Mouse (Mus musculus) stomach, embryonic 14.5 days (tissue): Measurements from ENCODE around the gene Stip1. TPM values are rescaled to one million over a fixed set of nuclear protein-coding genes. Genes with fewer than 3 reads are reported as not detected.
"Not testable (repeated sequence)": the region's sequence is repeated elsewhere in the genome, so short reads cannot be mapped to it uniquely, and the experiment has no call there.

Source experiments
- ATAC-seq: fragments of 200-750 bp; cut with Nextera tagmentation; 2 replicates; pipeline ENCODE4 v1.8.0; 2017; ENCODE audit warnings: low read depth, moderate TSS enrichment; ENCODE audit not compliant: insufficient number of reproducible peaks, insufficient read depth, low FRiP score
- H3K27ac ChIP-seq: fragments of 300-500 bp; sonication (generic); 2 replicates; pipeline ENCODE4 v1.5.1; 2014; ENCODE audit warnings: mild to moderate bottlenecking, low read length, moderate library complexity, mixed read lengths
- H3K27me3 ChIP-seq: fragments of 300-500 bp; sonication (generic); 2 replicates; pipeline ENCODE4 v1.6.1; 2014; ENCODE audit warnings: low read length, control low read depth, mixed read lengths; ENCODE audit not compliant: control insufficient read depth, insufficient read depth
- H3K36me3 ChIP-seq: fragments of 300-500 bp; sonication (generic); 2 replicates; pipeline ENCODE4 v1.6.1; 2014; ENCODE audit warnings: mild to moderate bottlenecking, control low read depth, low read length, moderate library complexity, mixed read lengths; ENCODE audit not compliant: control insufficient read depth, insufficient read depth
- H3K4me1 ChIP-seq: fragments of 300-500 bp; sonication (generic); 2 replicates; pipeline ENCODE4 v1.6.1; 2014; ENCODE audit warnings: low read length, control low read depth, mixed read lengths; ENCODE audit not compliant: control insufficient read depth, insufficient read depth
- H3K4me2 ChIP-seq: fragments of 300-500 bp; sonication (generic); replicated peaks from 2 replicates; pipeline ENCODE4 v1.6.1; 2014; ENCODE audit warnings: low read depth, low read length, control low read depth
- H3K4me3 ChIP-seq: fragments of 300-500 bp; sonication (generic); 2 replicates; pipeline ENCODE4 v1.5.1; 2014; ENCODE audit warnings: low read depth, low read length, control low read depth
- H3K9ac ChIP-seq: fragments of 300-500 bp; sonication (generic); replicated peaks from 2 replicates; pipeline ENCODE4 v1.6.1; 2014; ENCODE audit warnings: low read depth, mild to moderate bottlenecking, control low read depth, low read length, moderate library complexity, mixed read lengths
- H3K9me3 ChIP-seq: fragments of 300-500 bp; sonication (generic); 2 replicates; pipeline ENCODE4 v1.6.1; 2016; ENCODE audit warnings: low read depth, low read length, control low read depth; ENCODE audit not compliant: control insufficient read depth
- WGBS: fragments of 180-500 bp; shearing (Covaris S2); extraction: QIAGEN DNeasy Blood & Tissue Kit; methylation state at CpG from one replicate; pipeline ENCODE4 v1.1.7; 2014; 5-methylcytosine and 5-hydroxymethylcytosine counted together
- polyA plus RNA-seq: library from polyadenylated mRNA; unstranded; fragments of >200 nt; fragmentation: Nextera tagmentation; extraction: Ambion mirVana; gene quantifications from 2 replicates; pipeline ENCODE4 v1.2.1, GENCODE M21; 2014

The Stip1 gene
- polyA plus RNA-seq, 1 experiment from 2014 or later = 201 TPM

DNA sequence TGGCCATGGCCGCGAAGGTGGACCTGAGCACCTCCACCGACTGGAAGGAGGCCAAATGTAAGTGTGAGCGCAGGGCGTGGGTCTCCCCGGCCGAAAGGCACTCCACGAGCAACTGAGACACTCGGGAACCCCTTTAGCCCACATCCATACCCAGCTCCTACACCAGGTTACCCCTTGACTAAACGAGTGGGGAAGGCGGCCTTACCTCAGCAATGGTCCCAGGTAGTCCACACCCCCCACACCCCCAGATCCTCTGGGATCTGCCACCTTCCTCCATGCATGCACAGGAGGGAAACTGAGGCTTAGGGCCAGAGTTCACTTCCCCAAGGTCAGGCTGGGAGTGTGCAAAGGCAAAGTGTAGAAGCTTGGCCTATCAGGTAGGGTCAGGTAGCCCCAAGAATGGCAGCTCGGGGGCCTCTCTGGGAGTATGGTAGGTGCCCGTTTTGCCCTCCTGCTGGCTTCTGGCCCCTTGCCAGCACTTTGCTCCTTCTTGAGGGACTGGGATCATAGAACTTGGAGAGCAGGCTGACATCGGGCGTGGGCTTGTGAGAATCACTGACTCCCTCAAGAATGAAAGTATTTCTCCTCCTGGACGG is 17.5 kb upstream of the Stip1 start:
- WGBS = 1% methylated on average over 16 of the region's 16 CpGs

DNA sequence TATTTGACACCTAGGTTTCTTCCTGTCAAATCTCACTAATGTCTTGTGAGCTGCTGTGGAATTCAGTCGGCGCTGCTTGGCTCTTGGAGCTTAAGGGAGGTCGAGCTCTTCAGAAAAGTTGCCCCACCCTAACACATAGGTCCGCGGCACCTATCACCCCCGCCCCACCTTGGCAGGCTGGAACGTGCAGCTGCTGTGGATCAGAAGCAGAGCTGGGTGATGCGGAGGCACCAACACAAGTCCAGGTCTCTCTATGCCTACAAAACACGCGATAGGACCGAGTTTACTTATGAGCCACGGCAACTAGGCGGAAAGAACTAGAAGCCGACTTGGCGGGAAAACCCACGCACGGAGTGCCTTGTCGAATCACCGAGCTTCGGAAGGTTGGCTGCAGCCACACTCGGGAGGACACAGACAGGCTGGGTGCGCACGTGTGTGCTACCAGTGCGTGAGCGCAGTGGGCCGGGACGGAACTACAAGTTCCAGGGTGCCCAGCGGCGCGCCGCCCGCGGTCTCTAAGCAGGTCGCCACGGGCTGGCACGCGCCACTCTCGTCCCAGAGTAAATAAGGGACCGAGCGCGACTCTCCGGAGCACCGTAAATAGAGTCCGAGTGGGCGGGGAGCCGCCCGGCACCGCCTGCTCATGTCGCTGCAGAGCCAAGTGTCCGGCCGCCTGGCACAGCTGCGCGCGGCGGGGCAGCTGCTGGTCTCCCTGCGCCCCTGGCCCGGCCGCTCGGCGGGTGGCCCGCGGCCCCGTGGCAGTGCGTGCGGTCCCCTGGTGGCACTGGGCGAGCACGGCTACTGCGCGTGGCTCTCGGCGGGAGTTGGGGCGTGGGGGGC is 16.7 kb upstream of the Stip1 start, which contains the start of gene Macrod1:
Macrod1 (plus strand) TSS at position 563 of the 840 bp plus-strand sequence.
- H3K27ac ChIP-seq = no peak within 1 kb of the TSS
- no peaks in the 10 kb centered on the region for H3K27me3 ChIP-seq
- H3K9ac ChIP-seq = peak within 1 kb of the TSS; percentile 50
- peak within 1 kb of the TSS; percentile 71 for H3K4me3 ChIP-seq
- peak within 1 kb of the TSS; percentile 100 for H3K4me2 ChIP-seq
- no peaks in the 10 kb centered on the region for H3K36me3 ChIP-seq
- peaks cover 10% of the 10 kb centered on the region for H3K4me1 ChIP-seq
- no peaks in the 10 kb centered on the region for H3K9me3 ChIP-seq
- under 1% methylated on average over 72 of the region's 72 CpGs for WGBS
- peak; percentile 73 for ATAC-seq

More for the DNA sequence above, 17.5 kb upstream of the Stip1 start:
- ATAC-seq = peak; percentile 1; the same call in 1 of the 2 replicates
- H3K27ac ChIP-seq = no peak overlapping the region
- H3K27me3 ChIP-seq = no peaks in the 10 kb centered on the region
- H3K9me3 ChIP-seq = no peaks in the 10 kb centered on the region
- peak overlapping the region; percentile 100 for H3K4me2 ChIP-seq
- H3K36me3 ChIP-seq = no peaks in the 10 kb centered on the region
- H3K4me1 ChIP-seq = peaks cover 10% of the 10 kb centered on the region
- H3K4me3 ChIP-seq = peak overlapping the region; percentile 71
- H3K9ac ChIP-seq = peak overlapping the region; percentile 50

DNA sequence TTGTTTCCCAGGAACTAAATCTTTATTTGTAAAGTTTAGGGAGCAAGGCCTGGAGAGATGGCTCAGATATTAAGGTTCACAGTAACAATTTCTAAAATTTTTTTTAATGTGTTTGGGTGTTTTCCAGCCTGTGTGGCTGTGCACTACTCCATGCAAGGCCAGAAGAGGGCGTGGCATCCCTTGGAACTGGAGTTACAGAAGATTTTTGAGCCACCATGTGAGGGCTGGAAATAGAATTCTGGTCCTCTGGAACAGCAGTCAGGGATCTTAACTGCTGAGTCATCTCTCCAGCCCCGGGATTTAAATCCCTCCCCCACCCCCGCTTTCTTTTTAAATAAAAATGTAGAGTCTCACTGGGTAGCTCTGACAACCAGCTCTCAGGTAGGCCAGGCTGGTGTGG is 15.4 kb upstream of the Stip1 start:
- ATAC-seq = no peak
- no peak overlapping the region for H3K9ac ChIP-seq
- WGBS = 38% methylated on average over 3 of the region's 3 CpGs

DNA sequence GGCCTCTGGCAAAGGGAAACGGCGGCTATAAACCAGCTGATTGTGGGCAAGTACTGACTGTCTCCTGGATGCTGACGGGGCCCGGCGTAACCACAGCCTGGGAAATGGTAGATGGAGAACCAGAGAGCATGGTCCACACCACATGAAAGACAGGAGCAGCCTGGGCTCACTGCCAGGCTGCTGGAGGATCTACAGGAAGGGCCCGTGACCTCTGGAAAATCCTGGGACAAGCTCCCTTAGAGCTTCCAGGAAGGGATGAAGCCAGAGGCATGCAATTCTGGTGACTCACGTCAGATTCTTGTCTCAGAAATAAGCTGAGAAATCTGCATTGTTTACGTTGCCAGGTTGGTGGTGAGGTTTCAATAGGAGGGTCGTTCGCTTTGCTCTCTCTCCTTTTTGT is 15.0 kb upstream of the Stip1 start:
- H3K27ac ChIP-seq = 0 out of 2 replicates have a peak overlapping the region, but pooled peaks have one; percentile 1
- no peak for ATAC-seq
- no peaks in the 10 kb centered on the region for H3K36me3 ChIP-seq
- peaks cover 10% of the 10 kb centered on the region for H3K4me1 ChIP-seq
- H3K9ac ChIP-seq = no peak overlapping the region
- no peaks in the 10 kb centered on the region for H3K27me3 ChIP-seq
- H3K4me2 ChIP-seq = no peak overlapping the region
- H3K4me3 ChIP-seq = no peak overlapping the region
- 45% methylated on average over 10 of the region's 10 CpGs for WGBS
- H3K9me3 ChIP-seq = no peaks in the 10 kb centered on the region

More for the DNA sequence above, 15.4 kb upstream of the Stip1 start:
- Histone ChIP-seq H3K27me3 (no peaks in the 10 kb centered on the region), H3K36me3 (no peaks in the 10 kb centered on the region), H3K4me2 (no peak overlapping the region), H3K4me1 (peaks cover 10% of the 10 kb centered on the region), H3K4me3 (no peak overlapping the region), H3K9me3 (no peaks in the 10 kb centered on the region), H3K27ac (no peak overlapping the region)

DNA sequence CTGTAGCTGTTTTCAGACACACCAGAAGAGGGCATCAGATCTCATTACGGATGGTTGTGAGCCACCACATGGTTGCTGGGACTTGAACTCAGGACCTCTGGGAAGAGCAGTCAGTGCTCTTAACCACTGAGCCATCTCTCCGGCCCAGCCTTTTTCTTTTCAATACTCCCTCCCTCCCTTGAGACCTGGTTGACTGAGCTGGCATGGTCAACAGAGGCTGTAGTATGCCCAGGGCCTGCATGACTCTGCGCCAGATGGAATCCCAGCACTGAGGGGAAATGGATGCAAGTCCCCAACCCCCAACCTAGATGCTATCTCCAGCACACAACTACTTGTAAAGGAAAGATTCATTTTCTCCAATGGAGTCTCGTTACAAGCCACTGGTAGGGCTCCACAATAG is 13.6 kb upstream of the Stip1 start:
- H3K9ac ChIP-seq, H3K9me3 ChIP-seq, H3K4me3 ChIP-seq, H3K27ac ChIP-seq, H3K4me2 ChIP-seq, H3K36me3 ChIP-seq, H3K27me3 ChIP-seq, ATAC-seq: not testable (repeated sequence)
- 89% methylated on average over 4 of the region's 4 CpGs for WGBS
- H3K4me1 ChIP-seq = peaks cover 10% of the 10 kb centered on the region

DNA sequence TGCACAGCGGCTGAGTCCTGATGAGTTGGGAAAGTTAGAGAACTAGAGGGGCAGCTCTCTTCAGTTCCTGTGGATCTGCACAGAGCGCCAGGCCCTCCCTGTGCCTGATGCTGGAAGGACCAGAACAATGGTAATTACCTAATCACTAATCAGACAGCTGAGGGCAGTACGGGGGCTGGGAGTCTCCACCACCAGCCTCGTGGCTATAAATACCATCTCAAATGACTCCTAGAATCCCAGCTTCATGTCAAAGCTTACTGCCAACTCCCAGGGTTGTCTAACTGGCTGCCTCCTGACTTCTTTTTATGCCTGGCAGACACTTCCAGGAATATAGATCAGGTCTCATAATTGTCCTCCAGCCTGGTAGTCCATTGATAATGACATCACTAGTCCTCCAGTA is 4.9 kb upstream of the Stip1 start:
- Histone ChIP-seq H3K9me3 (no peaks in the 10 kb centered on the region), H3K27ac (no peak overlapping the region), H3K4me1 (0 out of 2 replicates have a peak, but pooled peaks cover 2% of the 10 kb centered on the region), H3K27me3 (no peaks in the 10 kb centered on the region), H3K9ac (no peak overlapping the region), H3K36me3 (no peaks in the 10 kb centered on the region), H3K4me2 (no peak overlapping the region), H3K4me3 (no peak overlapping the region)
- ATAC-seq = no peak
- 45% methylated on average over 4 of the region's 4 CpGs for WGBS

DNA sequence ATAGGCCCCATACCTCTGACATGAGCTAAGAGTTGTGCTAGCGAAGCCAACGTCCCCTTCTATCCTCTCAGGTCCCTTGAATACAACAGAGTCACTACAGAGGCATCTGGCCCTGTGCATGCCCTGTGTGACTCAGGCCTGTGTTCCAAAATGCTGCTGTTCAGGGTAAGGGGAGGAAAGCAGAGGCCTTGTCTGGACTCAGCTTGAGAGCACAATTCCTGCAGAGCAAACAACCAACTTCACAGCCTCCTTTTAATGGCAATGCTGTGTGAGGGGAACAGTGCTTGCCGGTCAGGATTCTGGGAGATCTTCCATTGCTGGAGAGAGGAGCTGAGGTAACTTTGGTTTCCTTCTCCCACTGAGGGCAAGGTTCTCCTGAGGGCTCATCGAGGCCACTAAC is 4.5 kb upstream of the Stip1 start:
- H3K4me2 ChIP-seq = no peak overlapping the region
- WGBS = 68% methylated on average over 4 of the region's 4 CpGs
- H3K36me3 ChIP-seq = no peaks in the 10 kb centered on the region
- no peak for ATAC-seq
- H3K4me1 ChIP-seq = 0 out of 2 replicates have a peak, but pooled peaks cover 2% of the 10 kb centered on the region
- no peak overlapping the region for H3K27ac ChIP-seq
- H3K4me3 ChIP-seq = no peak overlapping the region
- no peaks in the 10 kb centered on the region for H3K9me3 ChIP-seq
- no peaks in the 10 kb centered on the region for H3K27me3 ChIP-seq
- no peak overlapping the region for H3K9ac ChIP-seq

DNA sequence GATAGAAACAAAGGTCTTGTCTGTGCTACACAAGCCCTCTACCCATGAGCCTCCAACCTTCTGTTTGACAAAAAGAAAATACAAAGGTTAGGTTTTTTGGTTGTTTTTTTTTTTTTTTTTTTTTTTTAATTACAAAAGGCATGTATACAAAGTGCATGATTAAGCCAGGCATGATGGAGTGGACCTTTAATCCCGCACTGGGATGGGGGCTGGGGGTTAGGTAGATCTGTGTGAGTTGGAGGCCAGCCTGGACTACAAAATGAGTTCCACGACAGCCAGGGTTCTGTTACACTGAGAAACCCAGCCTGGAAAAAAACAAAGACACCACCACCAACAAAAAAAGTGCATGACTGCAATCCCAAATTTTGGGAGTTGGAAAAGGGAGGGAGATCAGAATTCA is 1.4 kb upstream of the Stip1 start:
- Histone ChIP-seq H3K27ac (no peak overlapping the region; the same call in 1 of the 2 replicates), H3K27me3 (no peaks in the 10 kb centered on the region), H3K9me3 (no peaks in the 10 kb centered on the region), H3K4me1 (peaks cover 10% of the 10 kb centered on the region; the same call in 1 of the 2 replicates), H3K4me2 (peak overlapping the region; percentile 76), H3K9ac (no peak overlapping the region), H3K4me3 (peak overlapping the region; percentile 56; the same call in 1 of the 2 replicates), H3K36me3 (no peaks in the 10 kb centered on the region; the same call in 1 of the 2 replicates)
- ATAC-seq = no peak
- WGBS = 86% methylated on average over 2 of the region's 2 CpGs
